In the genomic region with DNA sequence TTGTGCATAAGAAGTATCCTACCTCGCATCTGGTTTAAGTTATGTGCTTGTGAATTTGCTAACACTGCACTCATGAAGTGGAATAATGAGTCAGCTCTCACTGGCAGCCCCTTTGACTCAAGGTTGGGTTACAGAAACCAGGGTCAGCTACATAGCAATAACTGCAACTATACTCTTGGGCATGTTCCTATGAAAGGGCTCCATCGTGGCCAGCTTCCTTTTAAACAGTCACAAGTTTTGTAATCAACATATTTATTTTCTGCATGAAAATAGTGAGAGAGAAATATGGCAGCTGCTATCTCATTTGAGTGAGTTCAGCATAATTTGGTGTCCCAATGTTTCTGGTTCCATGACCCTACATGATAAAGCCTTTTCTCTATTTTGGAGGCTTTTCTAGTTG, we compare ENCODE assay signal across 30 mouse cellular contexts.
A peak's percentile ranks its signal among the peaks of the same experiment; 100 is the strongest.
DNase-seq lines count a peak whose midpoint lies in the region; ATAC-seq and TF ChIP-seq lines count a peak whose summit lies in the region.
"Had no signal": no experiment of that assay in that cellular context is flagged by ENCODE, and none has a peak within 500 bp of the region (broad histone marks: within the 10 kb centered on the region; RNA-seq: fewer than 3 reads in every experiment).

No protein-coding gene starts in this region.

- no peak for TF ChIP-seq POLR2A in limb, embryonic 14.5 days (IDR thresholded peaks at IDR 0.05; ENCODE audit: borderline replicate concordance, extremely low read depth, insufficient read depth, insufficient read length)

- H3K36me3 ChIP-seq in limb, embryonic 14.5 days (ENCODE audit: control insufficient read depth, insufficient read depth, low read length), result no peaks in the 10 kb centered on the region
- H3K36me3 ChIP-seq: G1E; hindbrain, embryonic 12.5 days; limb, embryonic 15.5 days; liver, embryonic 13.5 days; midbrain, embryonic 12.5 days; neural tube, embryonic 12.5 days had no signal

- no peaks in the 10 kb centered on the region; the same call in 1 of the 2 replicates for H3K4me1 ChIP-seq in limb, embryonic 14.5 days (ENCODE audit: control insufficient read depth, insufficient read depth, low read length)
- H3K4me1 ChIP-seq: hindbrain, embryonic 12.5 days; limb, embryonic 15.5 days; liver, embryonic 13.5 days; megakaryocyte, embryonic 14.5 days; midbrain, embryonic 12.5 days; neural tube, embryonic 12.5 days had no signal

- no peak overlapping the region for H3K4me3 ChIP-seq in limb, embryonic 14.5 days (replicated peaks; ENCODE audit: low read length)
- H3K4me3 ChIP-seq: hindbrain, embryonic 12.5 days; limb, embryonic 15.5 days; liver, embryonic 13.5 days; megakaryocyte, embryonic 14.5 days; midbrain, embryonic 12.5 days; myocyte; neural tube, embryonic 12.5 days had no signal

- peak; percentile 11 for DNase-seq in embryo, embryonic 11 days
- no peak for DNase-seq in embryo, embryonic 10 days (ENCODE audit: low spot score)
- peak; percentile 9 for DNase-seq in 3T3-L1 (ENCODE audit: low read depth, low spot score)
- DNase-seq in limb, embryonic 14.5 days (ENCODE audit: low spot score), result peak; percentile 31
- DNase-seq in lung, postnatal 25 days (ENCODE audit: low spot score), result peak; percentile 3
- no peak for DNase-seq in thymus, adult 18-20 months
- no peak for DNase-seq in thymus, postnatal 10 days (ENCODE audit: low spot score in 2 of 2)
- DNase-seq: adrenal gland, adult 8-10 months; cerebellum, adult 8-10 months; cerebellum, postnatal 36 days; gastrocnemius, postnatal 36 days; heart, adult 18-20 months; heart, postnatal 36 days; kidney, adult 11 months; kidney, postnatal 14 days; layer of hippocampus, adult 9-11 months; liver, embryonic 13.5 days; right cerebral cortex, adult 18-20 months; right cerebral cortex, postnatal 4 days had no signal

- H3K9me3 ChIP-seq in limb, embryonic 14.5 days (ENCODE audit: control insufficient read depth, low read length), result no peaks in the 10 kb centered on the region
- H3K9me3 ChIP-seq: G1E; hindbrain, embryonic 12.5 days; limb, embryonic 15.5 days; liver, embryonic 13.5 days; megakaryocyte, embryonic 14.5 days; midbrain, embryonic 12.5 days; neural tube, embryonic 12.5 days had no signal

- no peak for ATAC-seq in limb, embryonic 14.5 days (ENCODE audit: low FRiP score, low read depth)
- ATAC-seq: forebrain, embryonic 14.5 days; hindbrain, postnatal 0 days had no signal

- no peak overlapping the region for H3K9ac ChIP-seq in limb, embryonic 14.5 days (ENCODE audit: low read depth, low read length, severe bottlenecking)
- H3K9ac ChIP-seq: hindbrain, embryonic 12.5 days; limb, embryonic 15.5 days; liver, embryonic 13.5 days; midbrain, embryonic 12.5 days; neural tube, embryonic 12.5 days had no signal

- no peaks in the 10 kb centered on the region for H3K27me3 ChIP-seq in limb, embryonic 14.5 days (ENCODE audit: control insufficient read depth, insufficient read depth, low read length)
- H3K27me3 ChIP-seq: hindbrain, embryonic 12.5 days; limb, embryonic 15.5 days; liver, embryonic 13.5 days; megakaryocyte, embryonic 14.5 days; midbrain, embryonic 12.5 days; neural tube, embryonic 12.5 days had no signal

- H3K27ac ChIP-seq in limb, embryonic 14.5 days (replicated peaks; ENCODE audit: low read depth, low read length), result no peak overlapping the region
- H3K27ac ChIP-seq: hindbrain, embryonic 12.5 days; hindbrain, postnatal 0 days; limb, embryonic 15.5 days; liver, embryonic 13.5 days; midbrain, embryonic 12.5 days; neural tube, embryonic 12.5 days; stomach, postnatal 0 days had no signal

- WGBS in limb, embryonic 14.5 days, result 21% methylated on average over 2 of the region's 2 CpGs

- no peak overlapping the region for H3K4me2 ChIP-seq in limb, embryonic 14.5 days (replicated peaks; ENCODE audit: low read depth, low read length, severe bottlenecking)
- H3K4me2 ChIP-seq: heart, embryonic 11.5 days; hindbrain, embryonic 12.5 days; limb, embryonic 15.5 days; liver, embryonic 13.5 days; midbrain, embryonic 12.5 days; neural tube, embryonic 12.5 days had no signal

Comparison
In these comparisons a context has a peak if more than half of its experiments do, and no peak if none do; other contexts are left out.
1. DNase-seq: peak in embryo, embryonic 11 days (single experiment), 3T3-L1 (single experiment), limb, embryonic 14.5 days (single experiment) and lung, postnatal 25 days (single experiment); none in embryo, embryonic 10 days (single experiment), thymus, adult 18-20 months (0 of 2) and thymus, postnatal 10 days (0 of 2).